Mouse (Mus musculus): ENCODE results near the gene Laptm5. TPM values are rescaled to one million over a fixed set of nuclear protein-coding genes. Genes with fewer than 3 reads are reported as not detected.

Gene Laptm5
- polyA plus RNA-seq (2015; fragmentation: Nextera tagmentation; extraction: Ambion mirVana), result 21.6 and 26.4 TPM in 2 replicates

- Histone ChIP-seq H3K27me3 (no peaks in the 10 kb centered on the region), H3K9me3 (no peaks in the 10 kb centered on the region), H3K36me3 (no peaks in the 10 kb centered on the region), H3K4me3 (no peak within 1 kb of the TSS), H3K4me1 (no peaks in the 10 kb centered on the region), H3K4me2 (replicated peaks) (no peak within 1 kb of the TSS), H3K27ac (replicated peaks) (no peak within 1 kb of the TSS), H3K9ac (replicated peaks) (no peak within 1 kb of the TSS)
- 76% methylated on average over 11 of the region's 11 CpGs for WGBS
- no peak for ATAC-seq (replicated peaks)
These were observed at the start of gene Laptm5 for GRCm38 (mm10) chr4:130913077-130913476. TSS of gene Laptm5 (plus strand) at chr4:130913125.

GRCm38 (mm10) chr4:130865460-130865859 lies 47.5 kb upstream of the Laptm5 start:
- Histone ChIP-seq H3K27me3 (peaks cover 35% of the 10 kb centered on the region), H3K4me1 (peaks cover 37% of the 10 kb centered on the region), H3K36me3 (no peaks in the 10 kb centered on the region), H3K9me3 (no peaks in the 10 kb centered on the region), H3K4me2 (replicated peaks) (no peak overlapping the region), H3K9ac (replicated peaks) (0 out of 2 replicates have a peak overlapping the region, but pooled peaks have one; percentile 6), H3K27ac (replicated peaks) (peak overlapping the region; percentile 80), H3K4me3 (no peak overlapping the region)
- WGBS, result 11% methylated on average over 8 of the region's 9 CpGs
- peak; percentile 30; the same call in 1 of the 2 replicates for ATAC-seq (replicated peaks)

- peak; percentile 49 for ATAC-seq (replicated peaks)
- H3K27ac ChIP-seq (replicated peaks), result peak overlapping the region; percentile 80
- H3K4me2 ChIP-seq (replicated peaks), result no peak overlapping the region
- H3K4me3 ChIP-seq, result no peak overlapping the region
- peaks cover 35% of the 10 kb centered on the region for H3K27me3 ChIP-seq
- no peaks in the 10 kb centered on the region for H3K36me3 ChIP-seq
- no peak overlapping the region for H3K9ac ChIP-seq (replicated peaks)
- 4% methylated on average over 8 of the region's 8 CpGs for WGBS
- H3K4me1 ChIP-seq, result peaks cover 37% of the 10 kb centered on the region
- no peaks in the 10 kb centered on the region for H3K9me3 ChIP-seq
These were observed 47.0 kb upstream of the Laptm5 start for GRCm38 (mm10) chr4:130865901-130866371.

GRCm38 (mm10) chr4:130867940-130868339 lies 45.0 kb upstream of the Laptm5 start:
- H3K27ac ChIP-seq (replicated peaks), result no peak overlapping the region
- no peak for ATAC-seq (replicated peaks)
- no peaks in the 10 kb centered on the region for H3K9me3 ChIP-seq
- 75% methylated on average over 6 of the region's 6 CpGs for WGBS
- no peaks in the 10 kb centered on the region for H3K36me3 ChIP-seq
- no peak overlapping the region for H3K4me3 ChIP-seq
- peaks cover 30% of the 10 kb centered on the region for H3K4me1 ChIP-seq
- H3K4me2 ChIP-seq (replicated peaks), result no peak overlapping the region
- H3K9ac ChIP-seq (replicated peaks), result no peak overlapping the region
- peaks cover 44% of the 10 kb centered on the region for H3K27me3 ChIP-seq

GRCm38 (mm10) chr4:130868803-130869202 lies 44.1 kb upstream of the Laptm5 start:
- no peak overlapping the region for H3K27ac ChIP-seq (replicated peaks)
- H3K4me1 ChIP-seq, result peaks cover 30% of the 10 kb centered on the region
- ATAC-seq (replicated peaks), result no peak
- no peak overlapping the region for H3K4me2 ChIP-seq (replicated peaks)
- no peaks in the 10 kb centered on the region for H3K9me3 ChIP-seq
- 51% methylated on average over 5 of the region's 5 CpGs for WGBS
- H3K4me3 ChIP-seq, result no peak overlapping the region
- H3K9ac ChIP-seq (replicated peaks), result no peak overlapping the region
- peaks cover 39% of the 10 kb centered on the region for H3K27me3 ChIP-seq
- no peaks in the 10 kb centered on the region for H3K36me3 ChIP-seq

- 13% methylated on average over 11 of the region's 11 CpGs for WGBS
- H3K4me2 ChIP-seq (replicated peaks), result no peak overlapping the region
- H3K27me3 ChIP-seq, result peaks cover 33% of the 10 kb centered on the region
- peaks cover 16% of the 10 kb centered on the region for H3K4me1 ChIP-seq
- no peak overlapping the region for H3K27ac ChIP-seq (replicated peaks)
- no peaks in the 10 kb centered on the region for H3K9me3 ChIP-seq
- no peaks in the 10 kb centered on the region for H3K36me3 ChIP-seq
- no peak overlapping the region for H3K9ac ChIP-seq (replicated peaks)
- H3K4me3 ChIP-seq, result no peak overlapping the region
- ATAC-seq (replicated peaks), result no peak
These were observed 40.5 kb upstream of the Laptm5 start for GRCm38 (mm10) chr4:130872414-130872813.

GRCm38 (mm10) chr4:130873440-130873839 lies 39.5 kb upstream of the Laptm5 start:
- no peak overlapping the region for H3K9ac ChIP-seq (replicated peaks)
- H3K27ac ChIP-seq (replicated peaks), result no peak overlapping the region
- peaks cover 25% of the 10 kb centered on the region for H3K27me3 ChIP-seq
- H3K9me3 ChIP-seq, result no peaks in the 10 kb centered on the region
- no peak overlapping the region for H3K4me2 ChIP-seq (replicated peaks)
- 91% methylated on average over 5 of the region's 5 CpGs for WGBS
- peaks cover 20% of the 10 kb centered on the region for H3K4me1 ChIP-seq
- no peak overlapping the region for H3K4me3 ChIP-seq
- H3K36me3 ChIP-seq, result no peaks in the 10 kb centered on the region
- no peak for ATAC-seq (replicated peaks)

- 6% methylated on average over 10 of the region's 10 CpGs for WGBS
- H3K27me3 ChIP-seq, result peaks cover 21% of the 10 kb centered on the region
These were observed 38.3 kb upstream of the Laptm5 start for GRCm38 (mm10) chr4:130874601-130875000.

GRCm38 (mm10) chr4:130876016-130876726 lies 36.8 kb upstream of the Laptm5 start:
- peaks cover 15% of the 10 kb centered on the region; the same call in 1 of the 2 replicates for H3K27me3 ChIP-seq
- no peak for ATAC-seq (replicated peaks)
- WGBS, result 59% methylated on average over 14 of the region's 14 CpGs

More at GRCm38 (mm10) chr4:130874601-130875000, 38.3 kb upstream of the Laptm5 start:
- no peak overlapping the region for H3K9ac ChIP-seq (replicated peaks)
- peaks cover 20% of the 10 kb centered on the region for H3K4me1 ChIP-seq
- no peaks in the 10 kb centered on the region for H3K36me3 ChIP-seq
- ATAC-seq (replicated peaks), result peak; percentile 71; the same call in 1 of the 2 replicates
- no peak overlapping the region for H3K27ac ChIP-seq (replicated peaks)
- no peak overlapping the region for H3K4me3 ChIP-seq
- no peak overlapping the region; the same call in 1 of the 2 replicates for H3K4me2 ChIP-seq (replicated peaks)
- no peaks in the 10 kb centered on the region for H3K9me3 ChIP-seq

GRCm38 (mm10) chr4:130878273-130879047 lies 34.5 kb upstream of the Laptm5 start:
- Histone ChIP-seq H3K27ac (replicated peaks) (peak overlapping the region; percentile 22; the same call in 1 of the 2 replicates), H3K27me3 (peaks cover 6% of the 10 kb centered on the region; the same call in 1 of the 2 replicates), H3K4me2 (replicated peaks) (peak overlapping the region; percentile 42), H3K9me3 (no peaks in the 10 kb centered on the region), H3K9ac (replicated peaks) (0 out of 2 replicates have a peak overlapping the region, but pooled peaks have one; percentile 22), H3K4me3 (peak overlapping the region; percentile 16), H3K36me3 (no peaks in the 10 kb centered on the region), H3K4me1 (peaks cover 14% of the 10 kb centered on the region)
- WGBS, result 4% methylated on average over 20 of the region's 21 CpGs
- ATAC-seq (replicated peaks), result peak; percentile 78

More at GRCm38 (mm10) chr4:130876016-130876726, 36.8 kb upstream of the Laptm5 start:
- Histone ChIP-seq H3K27ac (replicated peaks) (no peak overlapping the region), H3K9ac (replicated peaks) (no peak overlapping the region), H3K36me3 (no peaks in the 10 kb centered on the region), H3K4me3 (no peak overlapping the region), H3K9me3 (no peaks in the 10 kb centered on the region), H3K4me2 (replicated peaks) (no peak overlapping the region), H3K4me1 (peaks cover 20% of the 10 kb centered on the region)

GRCm38 (mm10) chr4:130879048-130879384 lies 33.9 kb upstream of the Laptm5 start:
- no peak for ATAC-seq (replicated peaks)
- H3K27ac ChIP-seq (replicated peaks), result peak overlapping the region; percentile 22; the same call in 1 of the 2 replicates
- H3K27me3 ChIP-seq, result peaks cover 6% of the 10 kb centered on the region; the same call in 1 of the 2 replicates
- H3K36me3 ChIP-seq, result no peaks in the 10 kb centered on the region
- no peak overlapping the region for H3K9ac ChIP-seq (replicated peaks)
- H3K9me3 ChIP-seq, result no peaks in the 10 kb centered on the region
- no peak overlapping the region for H3K4me2 ChIP-seq (replicated peaks)
- 93% methylated on average over 1 of the region's 1 CpGs for WGBS
- H3K4me1 ChIP-seq, result peaks cover 14% of the 10 kb centered on the region
- no peak overlapping the region for H3K4me3 ChIP-seq

GRCm38 (mm10) chr4:130881336-130881735 lies 31.6 kb upstream of the Laptm5 start:
- H3K27ac ChIP-seq (replicated peaks), result no peak overlapping the region
- 67% methylated on average over 5 of the region's 5 CpGs for WGBS
- H3K4me2 ChIP-seq (replicated peaks), result no peak overlapping the region
- H3K4me1 ChIP-seq, result peaks cover 9% of the 10 kb centered on the region
- ATAC-seq (replicated peaks), result no peak
- H3K27me3 ChIP-seq, result peaks cover under 1% of the 10 kb centered on the region; the same call in 1 of the 2 replicates
- H3K9me3 ChIP-seq, result no peaks in the 10 kb centered on the region
- H3K9ac ChIP-seq (replicated peaks), result no peak overlapping the region
- H3K36me3 ChIP-seq, result no peaks in the 10 kb centered on the region
- H3K4me3 ChIP-seq, result no peak overlapping the region

Data from forebrain, embryonic 15.5 days (tissue).